Mouse (Mus musculus): ENCODE measurements around the gene Catsper1. TPM values are rescaled to one million over a fixed set of nuclear protein-coding genes. Genes with fewer than 3 reads are reported as not detected.
"Not testable (repeated sequence)": the region's sequence is repeated elsewhere in the genome, so short reads cannot be mapped to it uniquely, and the experiment has no call there.

Catsper1 gene
- total and polyA plus RNA-seq, 2 experiments from 2014 or later = not detected

GRCm38 (mm10) chr19:5334741-5335140, 800 bp upstream of the Catsper1 start:
- DNase-seq (no peak), ATAC-seq (no peak)
- no peak overlapping the region for H3K27ac ChIP-seq (ENCODE audit: low read depth, low read length)
- no peak for TF ChIP-seq CTCF (IDR thresholded peaks at IDR 0.05; ENCODE audit: low read depth)
- no peaks in the 10 kb centered on the region for H3K4me1 ChIP-seq (ENCODE audit: insufficient read depth)
- no peak overlapping the region for H3K4me3 ChIP-seq (ENCODE audit: low read depth, low read length)
- WGBS = 78% methylated on average over 5 of the region's 5 CpGs
- H3K4me2 ChIP-seq (ENCODE audit: low read depth) = no peak overlapping the region
- no peak overlapping the region for H3K9ac ChIP-seq
- no peaks in the 10 kb centered on the region for H3K27me3 ChIP-seq (ENCODE audit: insufficient read depth, low read length)
- no peaks in the 10 kb centered on the region for H3K36me3 ChIP-seq (ENCODE audit: insufficient read depth)
- H3K9me3 ChIP-seq (ENCODE audit: low read length) = no peaks in the 10 kb centered on the region

- DNase-seq (peak; percentile 77), ATAC-seq (no peak)
- Histone ChIP-seq H3K9ac (no peak overlapping the region), H3K4me2 (ENCODE audit: low read depth) (no peak overlapping the region), H3K27me3 (ENCODE audit: insufficient read depth, low read length) (no peaks in the 10 kb centered on the region), H3K4me3 (ENCODE audit: low read depth, low read length) (no peak overlapping the region), H3K9me3 (ENCODE audit: low read length) (no peaks in the 10 kb centered on the region), H3K4me1 (ENCODE audit: insufficient read depth) (no peaks in the 10 kb centered on the region), H3K27ac (ENCODE audit: low read depth, low read length) (no peak overlapping the region), H3K36me3 (ENCODE audit: insufficient read depth) (no peaks in the 10 kb centered on the region)
- TF ChIP-seq CTCF (IDR thresholded peaks at IDR 0.05; ENCODE audit: low read depth) = peak; percentile 84
- WGBS = 18% methylated on average over 5 of the region's 5 CpGs
Measured at GRCm38 (mm10) chr19:5337975-5338374, 2.4 kb downstream of the Catsper1 start.

GRCm38 (mm10) chr19:5341360-5341759, 5.8 kb downstream of the Catsper1 start:
- no peak overlapping the region for H3K27ac ChIP-seq (ENCODE audit: low read depth, low read length)
- no peaks in the 10 kb centered on the region for H3K9me3 ChIP-seq (ENCODE audit: low read length)
- no peaks in the 10 kb centered on the region for H3K36me3 ChIP-seq (ENCODE audit: insufficient read depth)
- no peak for TF ChIP-seq CTCF (IDR thresholded peaks at IDR 0.05; ENCODE audit: low read depth)
- no peak for DNase-seq
- H3K27me3 ChIP-seq (ENCODE audit: insufficient read depth, low read length) = no peaks in the 10 kb centered on the region
- no peak overlapping the region for H3K9ac ChIP-seq
- no peaks in the 10 kb centered on the region for H3K4me1 ChIP-seq (ENCODE audit: insufficient read depth)
- no peak overlapping the region for H3K4me3 ChIP-seq (ENCODE audit: low read depth, low read length)
- WGBS = 89% methylated on average over 7 of the region's 7 CpGs
- ATAC-seq = no peak
- H3K4me2 ChIP-seq (ENCODE audit: low read depth) = no peak overlapping the region

- Histone ChIP-seq H3K9me3 (ENCODE audit: low read length) (no peaks in the 10 kb centered on the region), H3K27ac (ENCODE audit: low read depth, low read length) (no peak overlapping the region), H3K36me3 (ENCODE audit: insufficient read depth) (no peaks in the 10 kb centered on the region), H3K4me2 (ENCODE audit: low read depth) (no peak overlapping the region), H3K4me3 (ENCODE audit: low read depth, low read length) (no peak overlapping the region), H3K4me1 (ENCODE audit: insufficient read depth) (no peaks in the 10 kb centered on the region), H3K9ac (no peak overlapping the region), H3K27me3 (ENCODE audit: insufficient read depth, low read length) (no peaks in the 10 kb centered on the region)
- ATAC-seq (no peak), DNase-seq (no peak)
- no peak for TF ChIP-seq CTCF (IDR thresholded peaks at IDR 0.05; ENCODE audit: low read depth)
- WGBS = 79% methylated on average over 6 of the region's 6 CpGs
Measured at GRCm38 (mm10) chr19:5345297-5346131, 10.0 kb downstream of the Catsper1 start.

GRCm38 (mm10) chr19:5348064-5348463, 12.5 kb downstream of the Catsper1 start:
- DNase-seq = no peak
- Histone ChIP-seq H3K27ac (ENCODE audit: low read depth, low read length) (no peak overlapping the region), H3K4me3 (ENCODE audit: low read depth, low read length) (no peak overlapping the region), H3K36me3 (ENCODE audit: insufficient read depth) (no peaks in the 10 kb centered on the region), H3K9me3 (ENCODE audit: low read length) (no peaks in the 10 kb centered on the region), H3K9ac (no peak overlapping the region), H3K27me3 (ENCODE audit: insufficient read depth, low read length) (no peaks in the 10 kb centered on the region), H3K4me1 (ENCODE audit: insufficient read depth) (no peaks in the 10 kb centered on the region), H3K4me2 (ENCODE audit: low read depth) (no peak overlapping the region)
- ATAC-seq = no peak
- 76% methylated on average over 6 of the region's 6 CpGs for WGBS
- TF ChIP-seq CTCF (IDR thresholded peaks at IDR 0.05; ENCODE audit: low read depth) = no peak

- no peaks in the 10 kb centered on the region for H3K4me1 ChIP-seq (ENCODE audit: insufficient read depth)
- DNase-seq (peak; percentile 56), ATAC-seq (peak; percentile 56; the same call in 1 of the 2 replicates)
- H3K27me3 ChIP-seq (ENCODE audit: insufficient read depth, low read length) = no peaks in the 10 kb centered on the region
- H3K4me3 ChIP-seq (ENCODE audit: low read depth, low read length) = peak overlapping the region; percentile 40
- 5% methylated on average over 34 of the region's 34 CpGs for WGBS
- H3K36me3 ChIP-seq (ENCODE audit: insufficient read depth) = no peaks in the 10 kb centered on the region
- peak overlapping the region; percentile 61 for H3K9ac ChIP-seq
- H3K27ac ChIP-seq (ENCODE audit: low read depth, low read length) = no peak overlapping the region
- peak overlapping the region; percentile 79 for H3K4me2 ChIP-seq (ENCODE audit: low read depth)
- peak; percentile 69 for TF ChIP-seq CTCF (IDR thresholded peaks at IDR 0.05; ENCODE audit: low read depth)
- no peaks in the 10 kb centered on the region for H3K9me3 ChIP-seq (ENCODE audit: low read length)
Measured at GRCm38 (mm10) chr19:5348526-5349501, 13.3 kb downstream of the Catsper1 start.

- Histone ChIP-seq H3K4me3 (ENCODE audit: low read depth, low read length) (peak within 1 kb of the TSS; percentile 40), H3K4me2 (ENCODE audit: low read depth) (peak within 1 kb of the TSS; percentile 79), H3K9ac (peak within 1 kb of the TSS; percentile 61)
- ATAC-seq = 0 out of 2 replicates have a peak, but pooled peaks have one; percentile 23
- not testable (repeated sequence) for H3K36me3 ChIP-seq (ENCODE audit: insufficient read depth); H3K27me3 ChIP-seq (ENCODE audit: insufficient read depth, low read length); H3K9me3 ChIP-seq (ENCODE audit: low read length); H3K27ac ChIP-seq (ENCODE audit: low read depth, low read length); H3K4me1 ChIP-seq (ENCODE audit: insufficient read depth); DNase-seq
- 63% methylated on average over 6 of the region's 6 CpGs for WGBS
Measured at GRCm38 (mm10) chr19:5349502-5349873, 13.9 kb downstream of the Catsper1 start, which contains the start of gene Cst6. Gene Cst6, minus strand, starts transcription at chr19:5349574.
